ENCODE assay signal across 10 mouse cellular contexts in genomic region chr5:33996694-33997045, GRCm38 (mm10). TPM values are rescaled to one million over a fixed set of nuclear protein-coding genes. Genes with fewer than 3 reads are reported as not detected.
A peak's percentile ranks its signal among the peaks of the same experiment; 100 is the strongest.
DNase-seq lines count a peak whose midpoint lies in the region; ATAC-seq and TF ChIP-seq lines count a peak whose summit lies in the region.
"Had no signal": no experiment of that assay in that cellular context is flagged by ENCODE, and none has a peak within 500 bp of the region (broad histone marks: within the 10 kb centered on the region; RNA-seq: fewer than 3 reads in every experiment).

No protein-coding gene starts in this region.

- H3K4me1 ChIP-seq in heart, embryonic 15.5 days (replicated peaks) = peaks cover 25% of the 10 kb centered on the region
- peaks cover 4% of the 10 kb centered on the region; the same call in 1 of the 2 replicates for H3K4me1 ChIP-seq in bone marrow macrophage, adult 2 months (ENCODE audit: control insufficient read depth, insufficient read depth, low read length)
- peaks cover 48% of the 10 kb centered on the region for H3K4me1 ChIP-seq in hindbrain, embryonic 10.5 days (replicated peaks)
- H3K4me1 ChIP-seq in midbrain, embryonic 10.5 days = peaks cover 48% of the 10 kb centered on the region

- H3K27me3 ChIP-seq in heart, embryonic 15.5 days = peaks cover 67% of the 10 kb centered on the region
- H3K27me3 ChIP-seq in hindbrain, embryonic 10.5 days (ENCODE audit: insufficient read depth, poor library complexity, severe bottlenecking) = peaks cover 58% of the 10 kb centered on the region
- peaks cover 53% of the 10 kb centered on the region for H3K27me3 ChIP-seq in midbrain, embryonic 10.5 days (ENCODE audit: low read depth, poor library complexity, severe bottlenecking)

- ATAC-seq in heart, embryonic 15.5 days (replicated peaks; ENCODE audit: insufficient number of reproducible peaks, insufficient read depth, low FRiP score, low read depth) = peak; percentile 13; the same call in 1 of the 2 replicates

- no peaks in the 10 kb centered on the region for H3K9me3 ChIP-seq in heart, embryonic 15.5 days (replicated peaks)
- no peaks in the 10 kb centered on the region for H3K9me3 ChIP-seq in hindbrain, embryonic 10.5 days
- no peaks in the 10 kb centered on the region for H3K9me3 ChIP-seq in midbrain, embryonic 10.5 days (replicated peaks)

- H3K36me3 ChIP-seq in heart, embryonic 15.5 days = no peaks in the 10 kb centered on the region
- H3K36me3 ChIP-seq in hindbrain, embryonic 10.5 days = peaks cover 26% of the 10 kb centered on the region
- H3K36me3 ChIP-seq in midbrain, embryonic 10.5 days = peaks cover 28% of the 10 kb centered on the region

- no peak for TF ChIP-seq CTCF in bone marrow macrophage, adult 2 months (IDR thresholded peaks at IDR 0.05; ENCODE audit: low read depth, low read length)

- no peak for TF ChIP-seq POLR2A in bone marrow macrophage, adult 2 months (IDR thresholded peaks at IDR 0.05; ENCODE audit: borderline replicate concordance, low read depth, low read length)

- peak overlapping the region; percentile 70 for H3K4me3 ChIP-seq in heart, embryonic 15.5 days
- H3K4me3 ChIP-seq in bone marrow macrophage, adult 2 months (ENCODE audit: insufficient read depth, low read length) = peak overlapping the region; percentile 70
- H3K4me3 ChIP-seq in hindbrain, embryonic 10.5 days = peak overlapping the region; percentile 80
- H3K4me3 ChIP-seq in midbrain, embryonic 10.5 days = peak overlapping the region; percentile 80

- peak overlapping the region; percentile 70 for H3K9ac ChIP-seq in heart, embryonic 15.5 days

- H3K4me2 ChIP-seq in heart, embryonic 15.5 days = peak overlapping the region; percentile 95

- H3K27ac ChIP-seq in heart, embryonic 15.5 days = peak overlapping the region; percentile 49
- no peak overlapping the region for H3K27ac ChIP-seq in bone marrow macrophage, adult 2 months (ENCODE audit: insufficient read depth, low read depth, low read length)
- H3K27ac ChIP-seq in hindbrain, embryonic 10.5 days = peak overlapping the region; percentile 93
- H3K27ac ChIP-seq in midbrain, embryonic 10.5 days (replicated peaks) = peak overlapping the region; percentile 92

- DNase-seq in heart, adult 11 months = no peak
- no peak for DNase-seq in hindbrain, embryonic 10.5 days (ENCODE audit: low spot score)
- DNase-seq in midbrain, embryonic 10.5 days (ENCODE audit: low spot score) = no peak
- no peak for DNase-seq in cerebellum, adult 18-20 months
- no peak for DNase-seq in cerebellum, adult 9-10 months
- no peak for DNase-seq in adrenal gland, adult 18-20 months (ENCODE audit: low spot score in 2 of 2)

- 0% methylated on average over 48 of the region's 55 CpGs for WGBS in heart, embryonic 15.5 days
- WGBS in hindbrain, embryonic 10.5 days = under 1% methylated on average over 55 of the region's 55 CpGs
- 3% methylated on average over 55 of the region's 55 CpGs for WGBS in midbrain, embryonic 10.5 days

RNA-seq across cellular contexts. Expression of gene Nat8l, which starts 0.9 kb away (rescaled TPM):
- polyA plus RNA-seq in heart, embryonic 15.5 days (2015; fragmentation: Nextera tagmentation; extraction: Ambion mirVana) = 0.47 and 0.70 TPM in 2 replicates
- 3.4 and 4.1 TPM in 2 replicates for polyA plus RNA-seq in bone marrow macrophage, adult 2 months (2012; ENCODE audit: insufficient read depth, insufficient read length, missing spikeins)
- polyA plus RNA-seq in hindbrain, embryonic 10.5 days (2016; fragmentation: Nextera tagmentation; extraction: Ambion mirVana) = 1.6 and 1.7 TPM in 2 replicates
- polyA plus RNA-seq in midbrain, embryonic 10.5 days (2016; fragmentation: Nextera tagmentation; extraction: Ambion mirVana) = 1.5 and 2.2 TPM in 2 replicates
- total RNA-seq in adrenal gland, adult 18-20 months (2021) = 10 to 100 TPM; 21.7 to 44.0 TPM
- total RNA-seq: MEL had no signal

RNA-seq across cellular contexts. Expression of gene Gm1673, which starts 13.4 kb away (rescaled TPM):
- polyA plus RNA-seq in heart, embryonic 15.5 days (2015; fragmentation: Nextera tagmentation; extraction: Ambion mirVana) = 52.9 and 54.1 TPM in 2 replicates
- 14.0 and 21.6 TPM in 2 replicates for polyA plus RNA-seq in bone marrow macrophage, adult 2 months (2012; ENCODE audit: insufficient read depth, insufficient read length, missing spikeins)
- polyA plus RNA-seq in hindbrain, embryonic 10.5 days (2016; fragmentation: Nextera tagmentation; extraction: Ambion mirVana) = 258 and 370 TPM in 2 replicates
- polyA plus RNA-seq in midbrain, embryonic 10.5 days (2016; fragmentation: Nextera tagmentation; extraction: Ambion mirVana) = 288 and 309 TPM in 2 replicates
- total RNA-seq in adrenal gland, adult 18-20 months (2021) = 10 to 100 TPM; 21.1 to 39.7 TPM
- total RNA-seq: common myeloid progenitor, adult 5-6 weeks; MEL had no signal
